Mouse (Mus musculus): ENCODE measurements around the gene 2310022A10Rik. TPM values are rescaled to one million over a fixed set of nuclear protein-coding genes. Genes with fewer than 3 reads are reported as not detected.
A peak's percentile ranks its signal among the peaks of the same experiment; 100 is the strongest.

2310022A10Rik gene
- total RNA-seq, 2 experiments from 2014 or later, result 1.6 to 18.9 TPM

GRCm38 (mm10) chr7:27540521-27540920, 12.5 kb upstream of the 2310022A10Rik start:
- peak; percentile 79 for ATAC-seq (replicated peaks; ENCODE audit: low FRiP score, poor library complexity, severe bottlenecking)

GRCm38 (mm10) chr7:27540935-27541334, 12.1 kb upstream of the 2310022A10Rik start:
- no peak for ATAC-seq (replicated peaks; ENCODE audit: low FRiP score, poor library complexity, severe bottlenecking)

- no peak for ATAC-seq (replicated peaks; ENCODE audit: low FRiP score, poor library complexity, severe bottlenecking)
These were observed 11.6 kb upstream of the 2310022A10Rik start for GRCm38 (mm10) chr7:27541431-27541830.

- no peak for ATAC-seq (replicated peaks; ENCODE audit: low FRiP score, poor library complexity, severe bottlenecking)
These were observed 11.1 kb upstream of the 2310022A10Rik start for GRCm38 (mm10) chr7:27541922-27542321.

GRCm38 (mm10) chr7:27542392-27543033, 10.5 kb upstream of the 2310022A10Rik start:
- peak; percentile 80 for ATAC-seq (replicated peaks; ENCODE audit: low FRiP score, poor library complexity, severe bottlenecking)

GRCm38 (mm10) chr7:27543065-27543464, 10.0 kb upstream of the 2310022A10Rik start:
- no peak for ATAC-seq (replicated peaks; ENCODE audit: low FRiP score, poor library complexity, severe bottlenecking)

GRCm38 (mm10) chr7:27543851-27544250, 9.2 kb upstream of the 2310022A10Rik start:
- ATAC-seq (replicated peaks; ENCODE audit: low FRiP score, poor library complexity, severe bottlenecking), result no peak

- no peak for ATAC-seq (replicated peaks; ENCODE audit: low FRiP score, poor library complexity, severe bottlenecking)
These were observed 8.2 kb upstream of the 2310022A10Rik start for GRCm38 (mm10) chr7:27544675-27545370.

- ATAC-seq (replicated peaks; ENCODE audit: low FRiP score, poor library complexity, severe bottlenecking), result no peak
These were observed 3.4 kb upstream of the 2310022A10Rik start for GRCm38 (mm10) chr7:27549597-27549996.

GRCm38 (mm10) chr7:27552070-27552469, 963 bp upstream of the 2310022A10Rik start:
- ATAC-seq (replicated peaks; ENCODE audit: low FRiP score, poor library complexity, severe bottlenecking), result no peak

- no peak for ATAC-seq (replicated peaks; ENCODE audit: low FRiP score, poor library complexity, severe bottlenecking)
These were observed 7.4 kb downstream of the 2310022A10Rik start for GRCm38 (mm10) chr7:27560291-27560887.

- no peak for ATAC-seq (replicated peaks; ENCODE audit: low FRiP score, poor library complexity, severe bottlenecking)
These were observed 7.9 kb downstream of the 2310022A10Rik start for GRCm38 (mm10) chr7:27560978-27561377.

- no peak for ATAC-seq (replicated peaks; ENCODE audit: low FRiP score, poor library complexity, severe bottlenecking)
These were observed 16.7 kb downstream of the 2310022A10Rik start for GRCm38 (mm10) chr7:27569580-27570224.

GRCm38 (mm10) chr7:27572133-27572532, 19.1 kb downstream of the 2310022A10Rik start:
- ATAC-seq (replicated peaks; ENCODE audit: low FRiP score, poor library complexity, severe bottlenecking), result no peak

GRCm38 (mm10) chr7:27574124-27574880, 21.3 kb downstream of the 2310022A10Rik start:
- no peak for ATAC-seq (replicated peaks; ENCODE audit: low FRiP score, poor library complexity, severe bottlenecking)

GRCm38 (mm10) chr7:27576914-27577313, 23.9 kb downstream of the 2310022A10Rik start:
- ATAC-seq (replicated peaks; ENCODE audit: low FRiP score, poor library complexity, severe bottlenecking), result no peak

GRCm38 (mm10) chr7:27577589-27577988, 24.6 kb downstream of the 2310022A10Rik start:
- no peak for ATAC-seq (replicated peaks; ENCODE audit: low FRiP score, poor library complexity, severe bottlenecking)

- no peak for ATAC-seq (replicated peaks; ENCODE audit: low FRiP score, poor library complexity, severe bottlenecking)
These were observed 25.4 kb downstream of the 2310022A10Rik start for GRCm38 (mm10) chr7:27578465-27578864.

GRCm38 (mm10) chr7:27580380-27581174, 27.5 kb downstream of the 2310022A10Rik start:
- ATAC-seq (replicated peaks; ENCODE audit: low FRiP score, poor library complexity, severe bottlenecking), result no peak

Data from erythroid progenitor cell, adult 5-6 weeks (primary cell).